Mouse (Mus musculus) intestine, postnatal 0 days (tissue): Measurements from ENCODE around the gene Lsm11. TPM values are rescaled to one million over a fixed set of nuclear protein-coding genes. Genes with fewer than 3 reads are reported as not detected.

Source experiments
- ATAC-seq: fragments of 200-750 bp; cut with Nextera tagmentation; 2 replicates; pipeline ENCODE4 v1.8.0; 2017; ENCODE audit warnings: mild to moderate bottlenecking, moderate TSS enrichment, moderate library complexity
- H3K27ac ChIP-seq: fragments of 300-500 bp; sonication (generic); 2 replicates; pipeline ENCODE4 v1.5.1; 2014; ENCODE audit warnings: mild to moderate bottlenecking, low read depth, low read length, moderate library complexity
- H3K27me3 ChIP-seq: fragments of 300-500 bp; sonication (generic); replicated peaks from 2 replicates; pipeline ENCODE4 v1.6.1; 2014; ENCODE audit warnings: low read length, mixed read lengths; ENCODE audit not compliant: control insufficient read depth, insufficient read depth
- H3K36me3 ChIP-seq: fragments of 300-500 bp; sonication (generic); 2 replicates; pipeline ENCODE4 v1.6.1; 2014; ENCODE audit warnings: mild to moderate bottlenecking, moderate library complexity; ENCODE audit not compliant: control insufficient read depth, insufficient read depth
- H3K4me1 ChIP-seq: fragments of 300-500 bp; sonication (generic); replicated peaks from 2 replicates; pipeline ENCODE4 v1.6.1; 2014; ENCODE audit warnings: antibody characterized with exemption, low read length, mixed read lengths; ENCODE audit not compliant: control insufficient read depth, insufficient read depth
- H3K4me2 ChIP-seq: fragments of 300-500 bp; sonication (generic); replicated peaks from 2 replicates; pipeline ENCODE4 v1.6.1; 2014; ENCODE audit warnings: low read depth, mild to moderate bottlenecking, moderate library complexity
- H3K4me3 ChIP-seq: fragments of 300-500 bp; sonication (generic); 2 replicates; pipeline ENCODE4 v1.5.1; 2014; ENCODE audit warnings: low read depth, low read length
- H3K9ac ChIP-seq: fragments of 300-500 bp; sonication (generic); 2 replicates; pipeline ENCODE4 v1.6.1; 2014; ENCODE audit warnings: mild to moderate bottlenecking, low read depth, low read length
- H3K9me3 ChIP-seq: fragments of 300-500 bp; sonication (generic); 2 replicates; pipeline ENCODE4 v1.6.1; 2016; ENCODE audit warnings: mixed run types; ENCODE audit not compliant: control insufficient read depth
- CTCF ChIP-seq: sonication (generic); IDR thresholded peaks from 2 replicates; pipeline ENCODE4 v1.5.1; 2016; ENCODE audit warnings: low read depth, mild to moderate bottlenecking, control low read depth, antibody characterized with exemption, moderate library complexity
- WGBS: fragments of 180-500 bp; shearing (Covaris S2); extraction: QIAGEN DNeasy Blood & Tissue Kit; methylation state at CpG from one replicate; pipeline ENCODE4 v1.1.7; 2014; 5-methylcytosine and 5-hydroxymethylcytosine counted together
- polyA plus RNA-seq: library from polyadenylated mRNA; unstranded; fragments of >200 nt; fragmentation: Nextera tagmentation; extraction: Ambion mirVana; gene quantifications from 2 replicates; pipeline ENCODE4 v1.2.1, GENCODE M21; 2015

Lsm11 gene
- polyA plus RNA-seq, 1 experiment from 2014 or later = 3.4 TPM

DNA sequence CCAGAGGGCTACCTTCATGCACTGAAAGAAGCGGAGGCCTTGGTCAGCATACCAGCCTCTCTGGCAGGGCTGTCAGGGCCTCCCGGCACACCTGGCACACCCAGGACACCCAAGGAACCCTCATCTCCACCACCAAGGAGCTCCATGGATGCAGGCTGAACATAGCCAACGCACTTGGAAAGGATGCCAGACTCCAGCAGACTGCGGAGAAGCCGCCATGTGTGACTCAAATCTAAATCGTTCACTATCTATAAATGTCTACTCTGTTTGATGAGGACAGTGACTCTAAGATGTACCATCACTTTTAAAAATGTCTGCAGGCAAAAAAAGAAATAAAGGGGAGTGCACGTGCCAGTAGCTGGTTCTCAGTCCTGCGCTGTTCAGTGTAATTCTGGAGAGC lies 7.3 kb downstream of the Lsm11 start:
- H3K9ac ChIP-seq = no peak overlapping the region
- H3K4me3 ChIP-seq = no peak overlapping the region
- no peak overlapping the region for H3K4me2 ChIP-seq
- peaks cover 34% of the 10 kb centered on the region for H3K36me3 ChIP-seq
- no peak overlapping the region for H3K27ac ChIP-seq
- H3K9me3 ChIP-seq = no peaks in the 10 kb centered on the region
- H3K27me3 ChIP-seq = no peaks in the 10 kb centered on the region
- no peaks in the 10 kb centered on the region; the same call in 1 of the 2 replicates for H3K4me1 ChIP-seq
- no peak for TF ChIP-seq CTCF
- no peak for ATAC-seq
- 99% methylated on average over 8 of the region's 8 CpGs for WGBS

DNA sequence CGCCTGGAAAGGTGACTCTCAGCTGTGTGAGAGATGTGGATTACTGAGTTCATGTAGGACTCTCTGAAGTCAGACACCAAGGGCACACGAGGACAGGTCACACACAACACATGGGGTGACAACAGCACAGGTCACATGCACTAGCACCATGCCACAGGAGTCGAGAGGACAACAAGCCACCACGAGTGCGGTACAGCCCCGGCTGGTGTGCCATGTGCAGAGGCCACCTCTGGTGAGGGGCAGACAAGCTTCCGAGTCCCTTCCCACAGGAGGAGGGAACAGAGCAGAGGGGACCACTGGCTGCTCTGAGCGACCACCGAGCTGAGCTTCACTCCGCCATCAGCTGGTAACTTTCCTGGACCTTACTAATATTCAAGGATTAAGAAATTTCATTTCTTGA lies 12.0 kb downstream of the Lsm11 start:
- Histone ChIP-seq H3K9me3 (no peaks in the 10 kb centered on the region), H3K27ac (no peak overlapping the region), H3K4me2 (no peak overlapping the region), H3K4me3 (no peak overlapping the region), H3K27me3 (no peaks in the 10 kb centered on the region), H3K9ac (no peak overlapping the region), H3K4me1 (no peaks in the 10 kb centered on the region), H3K36me3 (peaks cover 53% of the 10 kb centered on the region)
- TF ChIP-seq CTCF = no peak
- no peak for ATAC-seq
- 93% methylated on average over 10 of the region's 10 CpGs for WGBS

DNA sequence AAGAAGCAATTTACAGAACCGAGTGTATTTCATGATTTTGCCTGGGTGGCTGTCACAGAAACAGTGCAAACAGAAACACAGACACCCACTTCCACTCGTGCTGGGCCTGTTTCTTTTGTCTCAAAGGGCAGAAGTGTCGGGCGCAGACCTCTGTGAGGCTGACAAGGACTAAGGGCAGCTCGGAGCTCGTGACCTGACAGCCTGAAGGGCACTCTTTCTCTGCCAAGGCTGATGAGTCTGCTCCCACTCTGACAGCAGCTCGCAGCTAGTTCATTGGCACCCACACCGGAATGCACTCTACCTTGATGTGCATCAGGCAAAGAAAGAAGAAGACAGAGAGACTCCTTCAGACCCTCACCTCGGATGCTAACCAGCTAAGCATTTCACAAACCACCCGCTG lies 15.2 kb downstream of the Lsm11 start:
- WGBS = 86% methylated on average over 10 of the region's 10 CpGs
- Histone ChIP-seq H3K27ac (no peak overlapping the region), H3K9ac (no peak overlapping the region), H3K9me3 (no peaks in the 10 kb centered on the region), H3K27me3 (no peaks in the 10 kb centered on the region), H3K36me3 (peaks cover 34% of the 10 kb centered on the region), H3K4me2 (no peak overlapping the region), H3K4me1 (no peaks in the 10 kb centered on the region), H3K4me3 (no peak overlapping the region)
- no peak for TF ChIP-seq CTCF
- no peak for ATAC-seq

- no peak for ATAC-seq
- no peak for TF ChIP-seq CTCF
- no peaks in the 10 kb centered on the region for H3K9me3 ChIP-seq
- no peak overlapping the region for H3K4me3 ChIP-seq
- no peak overlapping the region for H3K27ac ChIP-seq
- 73% methylated on average over 5 of the region's 5 CpGs for WGBS
- H3K36me3 ChIP-seq = peaks cover 19% of the 10 kb centered on the region
- H3K9ac ChIP-seq = no peak overlapping the region
- no peaks in the 10 kb centered on the region for H3K4me1 ChIP-seq
- H3K27me3 ChIP-seq = no peaks in the 10 kb centered on the region
- no peak overlapping the region for H3K4me2 ChIP-seq
Observed at GRCm38 (mm10) chr11:45927456-45927855, 17.3 kb downstream of the Lsm11 start.

DNA sequence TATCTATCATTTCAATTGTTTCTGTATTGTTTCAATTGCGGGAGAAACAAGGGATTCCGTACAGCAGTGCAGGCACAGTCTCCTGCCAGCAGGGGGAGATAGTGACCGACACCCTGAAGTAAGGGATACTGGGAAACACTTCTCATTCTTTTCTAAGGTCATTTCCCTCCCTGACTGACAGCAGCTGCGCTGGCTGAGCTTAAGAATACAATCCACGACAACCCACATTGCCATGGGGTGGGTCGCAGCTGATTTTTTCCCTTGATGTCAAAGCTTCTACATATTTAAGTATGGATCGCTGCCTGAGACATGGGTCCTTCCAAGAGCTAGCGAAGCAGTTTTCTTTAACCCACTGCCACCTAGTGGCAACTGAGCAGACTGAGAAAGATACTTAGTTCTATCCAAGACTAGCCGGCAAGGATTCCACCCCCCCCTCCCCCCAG lies 18.1 kb downstream of the Lsm11 start:
- no peaks in the 10 kb centered on the region for H3K27me3 ChIP-seq
- peak; percentile 91 for TF ChIP-seq CTCF
- H3K36me3 ChIP-seq = peaks cover 12% of the 10 kb centered on the region
- peak overlapping the region; percentile 66 for H3K4me2 ChIP-seq
- WGBS = under 1% methylated on average over 9 of the region's 9 CpGs
- ATAC-seq = peak; percentile 87
- peak overlapping the region; percentile 34; the same call in 1 of the 2 replicates for H3K9ac ChIP-seq
- H3K27ac ChIP-seq = no peak overlapping the region
- no peaks in the 10 kb centered on the region for H3K9me3 ChIP-seq
- H3K4me3 ChIP-seq = peak overlapping the region; percentile 33
- H3K4me1 ChIP-seq = no peaks in the 10 kb centered on the region

GRCm38 (mm10) chr11:45925436-45925835 lies 19.3 kb downstream of the Lsm11 start:
- Histone ChIP-seq H3K4me1 (no peaks in the 10 kb centered on the region), H3K9ac (no peak overlapping the region), H3K36me3 (peaks cover 7% of the 10 kb centered on the region; the same call in 1 of the 2 replicates), H3K4me3 (no peak overlapping the region), H3K27ac (no peak overlapping the region), H3K4me2 (no peak overlapping the region), H3K9me3 (no peaks in the 10 kb centered on the region), H3K27me3 (no peaks in the 10 kb centered on the region)
- no peak for TF ChIP-seq CTCF
- no peak for ATAC-seq
- 83% methylated on average over 6 of the region's 6 CpGs for WGBS

GRCm38 (mm10) chr11:45921480-45921898 lies 23.2 kb downstream of the Lsm11 start:
- no peaks in the 10 kb centered on the region for H3K9me3 ChIP-seq

More at GRCm38 (mm10) chr11:45921480-45921898, 23.2 kb downstream of the Lsm11 start:
- WGBS = 16% methylated on average over 10 of the region's 10 CpGs
- no peak overlapping the region for H3K9ac ChIP-seq
- H3K4me1 ChIP-seq = no peaks in the 10 kb centered on the region
- no peak overlapping the region for H3K27ac ChIP-seq
- no peak for TF ChIP-seq CTCF
- ATAC-seq = no peak
- no peak overlapping the region for H3K4me2 ChIP-seq
- no peaks in the 10 kb centered on the region for H3K36me3 ChIP-seq
- no peaks in the 10 kb centered on the region for H3K27me3 ChIP-seq
- H3K4me3 ChIP-seq = no peak overlapping the region
